Mouse (Mus musculus): ENCODE data around the gene Arid3a.
A peak's percentile ranks its signal among the peaks of the same experiment; 100 is the strongest.

Arid3a gene

DNA sequence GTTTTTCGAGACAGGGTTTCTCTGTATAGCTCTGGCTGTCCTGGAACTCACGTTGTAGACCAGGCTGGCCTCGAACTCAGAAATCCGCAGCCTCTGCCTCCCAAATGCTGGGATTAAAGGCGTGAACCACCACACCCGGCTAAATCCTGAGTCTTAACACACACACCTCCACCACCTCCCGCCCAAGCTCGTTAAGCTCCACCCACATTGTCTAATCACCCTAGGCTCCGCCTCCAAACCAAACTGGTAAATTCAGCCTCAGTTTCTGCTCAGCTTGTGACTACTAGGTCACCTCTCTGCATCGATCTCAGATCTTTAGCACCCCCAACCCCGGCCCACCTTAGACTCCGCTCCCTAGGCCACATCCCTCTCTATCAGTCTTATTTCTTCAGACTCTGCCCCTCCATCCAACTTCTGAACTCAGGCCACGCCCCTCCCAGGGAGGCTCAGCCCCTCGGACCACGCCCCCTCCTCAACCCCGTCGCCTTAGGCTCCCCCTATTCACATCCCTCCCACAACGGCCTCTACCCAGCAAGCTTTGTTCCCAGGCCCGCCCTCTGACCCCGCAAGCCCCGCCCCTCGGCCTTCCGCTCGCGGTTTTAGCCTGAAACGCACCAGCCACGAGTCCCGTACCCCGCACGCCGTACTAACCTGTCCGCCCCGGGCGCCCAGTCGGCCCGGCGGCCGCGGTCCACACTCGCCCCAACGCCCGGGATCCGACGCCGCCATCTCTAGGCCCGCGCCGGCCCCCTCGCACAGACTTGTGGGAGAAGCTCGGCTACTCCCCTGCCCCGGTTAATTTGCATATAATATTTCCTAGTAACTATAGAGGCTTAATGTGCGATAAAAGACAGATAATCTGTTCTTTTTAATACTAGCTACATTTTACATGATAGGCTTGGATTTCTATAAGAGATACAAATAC lies 18.4 kb upstream of the Arid3a start, which contains the start of gene Med16:
Med16 (minus strand) TSS at position 757 of the 925 bp plus-strand sequence.
- DNase-seq (ENCODE audit: low read depth in 1 of 2, low spot score in 2 of 2), result peak; percentile 93 to 97

DNA sequence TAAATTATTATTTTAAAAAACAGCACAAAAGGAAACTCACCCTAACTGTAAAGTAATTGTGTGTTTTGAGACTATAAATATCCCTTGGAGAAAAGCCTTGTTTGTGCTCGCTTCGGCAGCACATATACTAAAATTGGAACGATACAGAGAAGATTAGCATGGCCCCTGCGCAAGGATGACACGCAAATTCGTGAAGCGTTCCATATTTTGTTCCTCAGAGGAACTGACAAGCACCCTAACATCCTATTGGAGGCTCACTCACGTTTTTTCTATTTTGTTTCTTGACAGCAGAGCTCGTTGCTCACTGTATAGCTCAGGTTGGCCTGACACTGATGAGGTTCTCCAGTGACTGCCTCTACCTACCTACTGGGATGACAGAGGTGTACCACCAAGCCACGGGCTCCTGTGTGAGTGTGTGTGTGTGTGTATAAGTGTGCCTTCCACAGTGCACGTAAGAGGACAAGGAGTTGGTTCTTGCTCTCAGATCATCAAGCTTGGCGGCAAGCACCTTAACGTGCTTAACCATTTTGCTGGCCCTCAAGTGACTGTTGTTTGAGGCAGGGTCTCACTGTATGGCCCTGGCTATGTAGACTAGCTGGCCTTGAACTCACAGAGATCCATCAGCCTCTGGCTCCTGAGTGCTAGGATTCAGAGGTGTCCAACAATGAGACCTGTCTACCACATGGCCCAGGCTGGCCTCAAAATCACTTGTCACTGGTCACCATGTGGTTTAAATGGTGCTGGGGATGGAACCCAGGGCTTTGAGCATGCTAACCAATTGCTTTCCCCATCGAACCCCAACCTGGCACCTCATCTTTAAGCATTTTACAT lies 17.5 kb upstream of the Arid3a start:
- DNase-seq (ENCODE audit: low read depth in 1 of 2, low spot score in 2 of 2), result peak in 1 of 2 experiments; percentile 41

DNA sequence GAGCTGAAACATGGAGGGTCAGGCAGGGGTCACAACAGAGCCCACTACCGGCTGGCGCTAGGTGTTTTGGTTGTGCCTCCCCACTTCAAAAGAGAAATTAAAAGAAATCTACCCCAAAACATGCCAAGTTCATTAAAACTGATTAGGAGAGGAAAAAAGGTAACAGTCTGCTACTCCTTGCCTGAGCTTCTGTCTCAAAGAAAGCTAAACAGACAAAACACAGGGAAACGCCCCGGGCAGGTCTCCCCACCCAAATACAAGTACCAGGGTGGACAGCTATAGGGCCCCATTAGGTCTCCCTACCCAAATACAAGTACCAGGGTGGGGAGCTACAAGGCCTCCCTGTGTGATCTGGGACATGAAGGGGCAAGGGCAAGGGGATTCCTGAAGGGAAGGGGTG lies 16.3 kb upstream of the Arid3a start, which contains the start of gene Gm26602:
Gm26602 (plus strand) TSS at position 301 of the 400 bp plus-strand sequence.
- no peak for DNase-seq (ENCODE audit: low read depth in 1 of 2, low spot score in 2 of 2)

DNA sequence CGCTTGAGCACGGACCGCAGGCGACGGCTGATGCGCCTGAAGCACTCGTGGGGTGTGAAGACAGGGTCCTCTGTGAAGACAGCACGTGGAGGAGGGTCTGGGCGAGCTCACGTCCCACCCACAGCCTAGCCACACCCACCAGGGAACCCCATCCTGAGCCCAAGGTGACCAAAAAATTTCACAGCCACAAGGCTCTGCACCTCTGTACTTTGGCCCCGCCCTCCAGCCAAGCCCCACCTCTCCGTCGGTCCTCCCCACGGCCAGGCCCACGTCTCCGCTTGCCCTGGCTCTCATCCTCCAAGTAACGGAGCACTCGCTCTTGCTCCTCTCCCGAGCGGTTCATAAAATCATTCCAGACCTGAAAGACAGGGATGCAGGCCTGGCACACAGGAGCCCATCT lies 14.4 kb upstream of the Arid3a start:
- DNase-seq (ENCODE audit: low read depth in 1 of 2, low spot score in 2 of 2), result no peak

DNA sequence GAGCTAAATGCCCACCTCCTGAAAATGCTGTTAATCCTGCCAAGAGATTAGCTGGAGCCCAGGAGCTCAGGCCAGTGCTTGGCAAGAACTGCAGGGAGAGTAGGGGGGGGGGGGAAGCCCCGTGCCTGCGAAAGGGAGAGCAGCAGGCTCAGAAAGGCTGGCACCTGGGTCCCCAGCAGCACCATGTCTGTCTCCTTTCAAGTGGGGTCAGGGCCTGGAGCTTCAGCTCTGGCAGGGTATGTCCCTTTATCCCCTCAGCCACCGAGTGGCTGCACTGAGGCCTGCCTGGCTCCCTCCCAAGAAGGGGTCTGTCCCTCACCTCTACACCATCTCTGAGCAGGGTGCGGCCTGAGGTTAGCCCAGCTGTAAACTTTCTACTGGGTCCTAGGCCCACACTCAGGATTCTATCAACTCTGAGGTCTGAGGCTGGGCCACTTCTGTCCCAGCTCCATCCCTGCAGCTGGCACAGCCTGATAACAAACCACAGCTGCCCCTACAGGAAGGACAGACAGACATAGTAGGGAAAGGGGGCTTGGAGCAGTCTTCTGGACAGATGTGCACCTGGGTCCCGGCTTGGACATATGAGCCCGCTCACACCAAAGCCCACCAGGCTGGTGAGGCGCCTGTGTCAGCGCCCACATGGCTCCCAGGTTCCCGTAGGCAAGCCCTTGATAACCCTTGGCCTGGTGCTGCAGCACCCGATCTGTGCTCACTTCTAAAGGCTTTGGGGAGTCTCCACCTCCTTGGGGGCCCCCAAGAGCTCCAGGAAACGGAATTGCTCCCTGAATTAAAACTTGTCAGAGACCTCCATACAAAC lies 12.5 kb upstream of the Arid3a start:
- DNase-seq (ENCODE audit: low read depth in 1 of 2, low spot score in 2 of 2), result no peak

DNA sequence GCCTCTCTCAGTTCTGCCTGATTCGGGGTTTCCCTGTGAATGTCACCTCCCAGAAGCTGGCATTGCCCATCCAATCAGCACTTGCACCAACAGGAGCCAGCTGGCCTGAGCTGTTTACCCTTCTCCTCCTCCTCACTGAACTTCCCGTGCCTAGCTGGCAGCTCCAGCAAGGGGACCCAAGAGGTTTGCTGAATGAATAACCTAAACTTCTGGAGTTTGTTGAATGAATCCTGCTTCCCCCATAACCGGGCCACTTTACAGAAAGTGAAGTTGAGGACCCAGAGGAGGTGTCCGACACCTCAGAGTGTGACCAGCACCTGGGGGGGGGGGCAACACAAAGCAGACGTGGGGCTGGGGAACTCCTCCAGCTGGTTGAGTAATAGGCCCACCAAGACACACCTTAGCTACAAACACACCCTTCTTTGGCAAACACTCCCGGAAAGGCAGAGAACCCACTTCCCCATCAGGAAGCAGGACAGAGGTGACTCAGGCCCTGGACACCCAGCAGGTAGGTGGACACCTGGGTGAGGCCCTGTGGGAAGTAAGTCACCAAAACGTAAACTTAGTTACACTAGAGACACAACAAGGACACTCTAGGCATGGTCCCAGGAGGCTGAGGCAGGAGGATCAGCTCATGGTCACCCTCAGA lies 11.8 kb upstream of the Arid3a start:
- no peak for DNase-seq (ENCODE audit: low read depth in 1 of 2, low spot score in 2 of 2)

DNA sequence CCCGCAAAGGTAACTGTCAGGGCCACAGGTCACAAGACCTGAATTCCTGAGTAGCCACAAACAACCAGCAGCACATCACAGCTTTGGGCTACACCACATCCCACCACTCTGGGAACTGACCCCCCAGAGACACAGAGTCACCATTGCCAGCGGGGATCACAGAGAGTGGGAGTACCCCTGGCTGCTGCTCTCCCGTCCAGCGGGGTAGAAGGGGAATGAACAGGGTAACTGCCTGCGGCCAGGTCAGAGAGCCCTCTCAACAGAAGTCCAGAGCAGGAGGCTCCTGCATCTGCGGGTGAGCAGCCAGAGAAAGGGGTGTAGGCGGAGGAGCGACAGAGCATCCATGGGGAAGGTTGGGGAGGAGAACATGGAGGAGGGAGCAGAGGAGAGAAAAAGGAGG lies 10.8 kb upstream of the Arid3a start:
- no peak for DNase-seq (ENCODE audit: low read depth in 1 of 2, low spot score in 2 of 2)

DNA sequence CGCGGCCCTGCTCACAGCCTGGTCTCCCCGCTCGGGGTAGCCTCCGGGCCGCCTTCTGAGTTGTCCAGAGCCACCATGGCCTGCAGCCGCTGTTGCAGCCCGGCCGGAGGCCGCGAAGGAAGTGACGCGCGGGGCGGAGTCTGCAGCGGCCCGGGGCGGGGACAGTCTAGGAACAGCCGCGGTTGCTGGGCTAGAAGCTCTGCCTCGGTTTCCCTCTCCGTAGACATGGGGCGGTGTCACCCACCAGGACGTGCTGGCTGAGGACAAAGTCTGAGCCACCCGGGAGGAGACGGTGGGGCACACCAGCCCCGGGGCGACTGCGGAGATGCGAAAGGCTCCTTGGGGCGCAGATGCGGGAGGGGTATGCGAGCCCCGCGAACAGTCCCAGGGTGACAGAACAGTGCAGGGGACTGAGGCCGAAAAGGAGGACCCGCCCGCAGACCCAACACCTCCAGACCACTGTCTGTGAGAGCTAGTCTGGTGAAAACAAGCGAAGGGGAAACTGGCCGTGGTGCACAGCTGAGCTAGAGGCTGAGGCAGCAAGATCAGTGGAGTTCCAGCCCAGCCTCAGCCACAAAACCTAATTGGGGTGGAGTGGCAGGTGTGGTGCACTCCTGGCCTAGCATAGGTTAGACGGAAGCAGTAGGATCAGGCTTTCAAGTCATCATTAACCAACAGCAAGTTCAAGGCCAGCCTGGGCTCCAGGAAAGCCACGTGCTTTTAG lies 9.9 kb upstream of the Arid3a start, which contains the start of gene Kiss1r:
Kiss1r (plus strand) TSS at position 164 of the 724 bp plus-strand sequence.
- peak; percentile 42 to 79 for DNase-seq (ENCODE audit: low read depth in 1 of 2, low spot score in 2 of 2)

DNA sequence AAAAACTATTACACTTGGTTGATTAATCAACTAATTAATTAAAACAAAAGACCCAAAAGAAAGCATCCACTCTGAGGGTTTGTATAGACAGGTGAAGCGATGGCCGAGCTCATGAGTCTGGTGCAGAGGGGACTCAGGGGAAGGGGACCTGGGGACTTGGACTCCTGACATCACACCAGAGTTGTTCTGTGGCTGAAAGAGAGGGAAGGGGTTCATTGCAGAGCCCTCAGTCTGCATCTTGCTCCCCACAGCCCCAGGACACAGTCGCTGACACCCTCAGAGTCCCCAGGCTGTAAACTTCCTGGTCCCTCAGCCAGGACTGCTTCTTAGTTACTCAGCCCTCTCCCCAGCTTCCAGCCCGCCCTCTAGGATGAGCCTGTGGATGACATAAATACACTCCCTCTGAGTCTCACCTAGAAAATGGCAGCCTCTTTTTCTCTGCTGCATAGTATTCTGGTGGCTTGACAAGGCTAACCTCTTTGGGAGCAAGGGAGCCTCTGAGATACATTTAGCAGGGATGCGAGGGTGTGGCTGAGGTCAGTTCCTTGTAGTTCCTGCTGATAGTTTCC lies 9.2 kb upstream of the Arid3a start:
- DNase-seq (ENCODE audit: low read depth in 1 of 2, low spot score in 2 of 2), result no peak

DNA sequence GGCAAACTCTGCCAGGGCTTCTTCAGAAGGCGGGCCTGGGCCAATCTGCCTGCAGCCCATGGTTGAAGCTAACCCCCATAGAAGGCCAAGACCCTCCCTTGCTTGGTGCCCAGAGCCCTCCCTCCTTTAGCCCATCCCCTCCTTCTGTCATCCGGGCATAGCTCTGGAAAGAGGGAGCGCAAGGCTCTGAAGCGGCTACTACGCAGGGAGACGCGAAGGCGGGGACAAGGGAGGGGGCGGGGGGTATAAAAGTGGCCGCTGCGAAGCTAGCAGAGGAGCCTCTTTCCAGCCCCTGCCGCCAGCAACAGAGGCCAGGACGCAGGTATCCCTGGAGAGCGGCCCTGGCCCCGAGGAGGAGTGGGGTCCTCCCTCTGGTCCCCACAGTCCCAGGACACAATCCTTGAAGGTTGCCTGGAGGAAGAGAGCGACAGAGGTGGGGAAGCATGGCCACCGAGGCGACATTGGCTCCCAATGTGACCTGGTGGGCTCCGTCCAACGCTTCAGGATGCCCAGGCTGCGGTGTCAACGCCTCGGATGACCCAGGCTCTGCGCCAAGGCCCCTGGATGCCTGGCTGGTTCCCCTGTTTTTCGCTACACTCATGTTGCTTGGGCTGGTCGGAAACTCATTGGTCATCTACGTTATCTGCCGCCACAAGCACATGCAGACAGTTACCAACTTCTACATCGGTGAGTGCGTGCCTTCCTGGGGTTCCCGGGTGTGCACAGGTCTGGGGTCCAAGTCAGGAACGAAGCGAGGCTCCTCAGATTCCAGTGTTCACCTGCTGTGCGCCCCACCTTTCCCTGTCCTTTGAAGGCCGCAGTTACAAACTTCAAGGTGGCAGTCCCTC lies 8.4 kb upstream of the Arid3a start:
- DNase-seq (ENCODE audit: low read depth in 1 of 2, low spot score in 2 of 2), result no peak

DNA sequence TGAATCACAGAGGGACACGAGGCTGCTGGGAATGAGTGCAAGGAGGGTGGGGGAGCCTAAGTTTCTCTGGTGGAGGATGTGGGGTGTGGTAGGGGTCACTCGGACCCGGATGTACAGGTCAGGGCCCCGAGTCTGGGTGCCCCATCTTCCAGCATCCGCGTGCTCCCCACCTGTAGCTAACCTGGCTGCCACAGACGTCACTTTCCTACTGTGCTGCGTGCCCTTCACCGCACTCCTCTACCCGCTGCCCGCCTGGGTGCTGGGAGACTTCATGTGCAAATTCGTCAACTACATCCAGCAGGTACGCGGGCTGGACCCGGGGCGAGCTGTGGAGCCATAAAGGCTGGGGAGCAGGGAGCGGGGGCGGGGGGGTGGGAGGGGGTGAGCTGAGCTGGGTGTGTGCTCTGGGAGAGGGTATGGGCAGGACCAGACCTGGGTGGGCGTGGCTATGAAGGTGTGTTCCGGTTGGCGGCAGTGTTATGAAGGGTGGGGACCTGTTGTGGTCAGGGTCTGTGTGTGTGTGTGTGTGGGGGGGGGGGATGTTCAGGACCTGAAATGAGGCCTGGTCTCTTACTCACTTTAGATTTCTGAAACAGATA lies 7.5 kb upstream of the Arid3a start:
- no peak for DNase-seq (ENCODE audit: low read depth in 1 of 2, low spot score in 2 of 2)

DNA sequence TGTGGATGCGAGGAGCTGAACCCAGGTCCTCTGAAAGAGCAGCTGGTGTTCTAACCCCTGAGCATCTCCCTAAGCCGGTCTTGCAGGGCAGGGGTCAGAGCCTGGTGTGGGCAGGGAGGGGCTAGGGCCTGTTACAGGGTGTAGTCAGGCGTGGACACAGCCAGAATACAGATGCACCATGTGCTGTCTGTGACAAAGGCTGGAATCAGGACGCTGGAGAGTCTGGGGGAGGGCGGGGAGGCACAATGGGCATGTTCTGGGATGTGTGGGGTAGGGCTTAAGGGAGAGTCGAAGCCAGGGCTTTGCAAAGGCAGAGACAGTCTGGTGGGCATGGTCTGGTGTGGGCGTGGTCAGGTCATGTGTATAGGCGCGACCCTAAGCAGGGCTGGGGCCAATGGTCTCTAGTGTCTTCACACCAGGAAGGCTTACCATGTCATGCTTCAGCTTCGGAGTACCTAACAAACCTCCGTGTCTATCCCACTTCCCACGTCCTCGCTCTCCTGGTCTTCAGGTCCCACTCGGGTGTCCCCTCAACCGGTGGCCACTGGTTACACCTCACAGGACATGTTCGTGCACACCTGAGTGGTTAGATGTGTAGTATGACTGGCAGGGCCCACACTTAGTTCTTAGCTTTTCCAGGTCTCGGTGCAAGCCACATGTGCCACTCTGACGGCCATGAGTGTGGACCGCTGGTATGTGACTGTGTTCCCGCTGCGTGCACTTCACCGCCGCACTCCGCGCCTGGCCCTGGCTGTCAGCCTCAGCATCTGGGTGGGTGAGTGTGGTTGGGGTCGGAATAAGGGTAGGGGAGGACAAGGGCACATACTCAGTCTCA lies 6.6 kb upstream of the Arid3a start:
- DNase-seq (ENCODE audit: low read depth in 1 of 2, low spot score in 2 of 2), result no peak

DNA sequence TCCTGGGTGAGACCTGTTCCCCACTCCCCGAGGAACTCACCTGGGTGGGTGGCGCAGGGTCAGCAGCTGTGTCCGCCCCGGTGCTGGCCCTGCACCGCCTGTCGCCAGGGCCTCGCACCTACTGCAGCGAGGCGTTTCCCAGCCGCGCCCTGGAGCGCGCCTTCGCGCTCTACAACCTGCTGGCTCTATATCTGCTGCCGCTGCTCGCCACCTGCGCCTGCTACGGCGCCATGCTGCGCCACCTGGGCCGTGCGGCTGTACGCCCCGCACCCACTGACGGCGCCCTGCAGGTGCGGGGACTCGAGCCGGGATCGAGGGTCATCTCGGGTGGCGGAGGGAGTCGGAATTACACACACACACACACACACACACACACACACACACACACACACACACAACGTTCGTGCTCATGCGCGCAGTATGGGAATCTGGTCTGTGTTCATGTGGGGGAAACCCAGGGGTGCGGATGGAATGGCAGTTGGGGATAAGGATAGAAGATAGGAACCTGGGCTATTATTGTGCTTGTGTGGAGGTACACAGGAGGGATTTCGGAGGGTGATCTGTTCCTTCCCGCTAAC lies 5.8 kb upstream of the Arid3a start, which contains the start of gene R3hdm4:
R3hdm4 (minus strand) TSS at position 251 of the 578 bp plus-strand sequence.
- DNase-seq (ENCODE audit: low read depth in 1 of 2, low spot score in 2 of 2), result no peak

DNA sequence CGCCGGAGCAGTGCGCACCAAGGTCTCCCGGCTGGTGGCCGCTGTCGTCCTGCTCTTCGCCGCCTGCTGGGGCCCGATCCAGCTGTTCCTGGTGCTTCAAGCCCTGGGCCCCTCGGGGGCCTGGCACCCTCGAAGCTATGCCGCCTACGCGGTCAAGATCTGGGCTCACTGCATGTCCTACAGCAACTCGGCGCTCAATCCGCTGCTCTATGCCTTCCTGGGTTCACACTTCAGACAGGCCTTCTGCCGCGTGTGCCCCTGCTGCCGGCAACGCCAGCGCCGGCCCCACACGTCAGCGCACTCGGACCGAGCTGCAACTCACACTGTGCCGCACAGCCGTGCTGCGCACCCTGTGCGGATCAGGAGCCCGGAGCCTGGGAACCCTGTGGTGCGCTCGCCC lies 5.3 kb upstream of the Arid3a start:
- no peak for DNase-seq (ENCODE audit: low read depth in 1 of 2, low spot score in 2 of 2)

DNA sequence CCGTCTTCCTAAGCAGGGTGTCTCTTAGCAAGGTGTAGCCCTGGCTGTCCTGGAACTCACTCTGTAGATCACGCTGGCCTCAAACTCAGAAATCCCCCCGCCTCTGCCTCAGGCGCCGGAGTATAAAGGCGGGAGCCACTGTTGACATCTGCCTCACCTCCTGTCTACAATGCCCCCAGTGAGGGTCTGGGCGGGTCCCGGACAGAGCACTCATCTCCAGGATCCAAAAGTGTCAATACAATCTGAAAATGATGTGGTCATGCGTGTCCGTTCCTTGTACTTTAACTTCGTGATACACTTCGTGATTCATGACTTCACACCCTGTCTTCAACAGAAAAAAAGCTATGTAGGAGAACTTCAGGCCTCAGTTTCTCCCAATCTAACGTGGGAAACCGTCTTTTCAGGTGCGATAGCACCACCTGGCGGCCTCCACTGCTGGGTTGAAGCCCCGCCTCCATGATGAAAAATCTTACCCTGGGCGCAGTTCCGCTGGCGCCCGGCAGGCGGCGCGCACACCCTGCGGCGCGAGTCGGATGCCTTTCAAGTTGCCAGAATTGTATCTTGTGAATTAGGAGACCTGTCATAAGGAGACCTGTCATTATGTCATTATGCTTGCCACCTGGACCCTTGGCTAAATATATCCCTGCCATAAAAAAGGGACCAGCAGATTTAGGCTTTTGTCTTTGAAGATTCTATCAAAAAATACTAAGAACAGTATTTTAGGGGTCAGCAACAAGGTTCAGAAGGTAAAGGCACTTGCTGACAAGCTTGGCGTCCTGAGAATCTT lies 1.7 kb upstream of the Arid3a start:
- DNase-seq (ENCODE audit: low read depth in 1 of 2, low spot score in 2 of 2), result peak; percentile 76 to 90

All from monocyte, adult 2 months (primary cell).